Mouse (Mus musculus): ENCODE data around the gene Arpc1a.

Gene Arpc1a

GRCm38 (mm10) chr5:145139571-145140519 is 56.2 kb downstream of the Arpc1a start, which contains the start of the genes Pdap1 and Bud31:
TSS of gene Pdap1 (minus strand) at chr5:145140238.
TSS of gene Bud31 (plus strand) at chr5:145140362.
- DNase-seq (ENCODE audit: low spot score in 2 of 2), result peak; percentile 87 to 94

GRCm38 (mm10) chr5:145140611-145141010 is 57.0 kb downstream of the Arpc1a start:
- no peak for DNase-seq (ENCODE audit: low spot score in 2 of 2)

GRCm38 (mm10) chr5:145147748-145148147 is 64.1 kb downstream of the Arpc1a start:
- DNase-seq (ENCODE audit: low spot score in 2 of 2), result no peak

GRCm38 (mm10) chr5:145149294-145149693 is 65.7 kb downstream of the Arpc1a start:
- no peak for DNase-seq (ENCODE audit: low spot score in 2 of 2)

GRCm38 (mm10) chr5:145152690-145153089 is 69.1 kb downstream of the Arpc1a start:
- no peak for DNase-seq (ENCODE audit: low spot score in 2 of 2)

Measured in cerebellum, postnatal 4 days (tissue).